Mouse (Mus musculus) G1E (cell line): Measurements from ENCODE around the gene Grin2a.

Experiments
- CTCF ChIP-seq: IDR thresholded peaks from 2 replicates; pipeline ENCODE4 v1.5.1; 2012; ENCODE audit warnings: low read depth, low read length, inconsistent platforms, mixed read lengths
- GATA1 ChIP-seq: IDR thresholded peaks from 2 replicates; pipeline ENCODE4 v1.6.1; 2012; ENCODE audit warnings: borderline replicate concordance, low read length, inconsistent platforms, mixed read lengths
- GATA2 ChIP-seq: IDR thresholded peaks from 2 replicates; pipeline ENCODE4 v1.6.1; 2012; ENCODE audit warnings: low read depth, low read length, inconsistent platforms, borderline replicate concordance

GRCm38 (mm10) chr16:9800221-9800620 lies 195.1 kb downstream of the Grin2a start:
- TF ChIP-seq GATA1 (no peak), GATA2 (no peak), CTCF (no peak)
